Mouse (Mus musculus): ENCODE measurements at regions not wholly inside any gene's neighbourhood (a gene's known extent, or its start where the extent isn't known, plus 50 kb on each side); places are given as distances from the start of the nearest gene placed in this dataset.
A peak's percentile ranks its signal among the peaks of the same experiment; 100 is the strongest.

DNA sequence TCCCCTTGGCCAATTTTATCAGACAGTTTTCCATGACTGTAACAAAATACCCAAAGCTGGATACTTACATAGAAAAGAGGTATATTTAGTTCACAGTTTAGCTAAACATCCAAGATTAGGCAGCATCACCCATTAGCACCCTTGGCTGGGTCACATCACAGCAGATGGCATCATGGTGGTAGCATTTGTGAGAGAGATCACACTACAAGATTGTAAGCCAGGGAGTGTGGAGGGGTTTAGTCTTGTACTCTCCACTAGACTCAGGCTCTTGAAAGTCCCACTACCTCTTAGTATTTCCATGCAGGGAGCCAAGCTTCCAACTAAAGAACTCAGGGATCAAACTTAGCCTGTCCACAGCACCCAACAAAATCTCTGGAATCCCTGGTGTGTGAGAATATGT, 218.2 kb downstream of the Sec61b start:
- TF ChIP-seq POLR2A (IDR thresholded peaks at IDR 0.05; ENCODE audit: borderline replicate concordance, extremely low read depth, insufficient read depth, insufficient read length, poor library complexity, severe bottlenecking) (no peak), CTCF (IDR thresholded peaks at IDR 0.05; ENCODE audit: borderline replicate concordance, extremely low read depth, insufficient read depth, insufficient read length) (no peak)
- peak; percentile 67 for DNase-seq (ENCODE audit: low read depth)

DNA sequence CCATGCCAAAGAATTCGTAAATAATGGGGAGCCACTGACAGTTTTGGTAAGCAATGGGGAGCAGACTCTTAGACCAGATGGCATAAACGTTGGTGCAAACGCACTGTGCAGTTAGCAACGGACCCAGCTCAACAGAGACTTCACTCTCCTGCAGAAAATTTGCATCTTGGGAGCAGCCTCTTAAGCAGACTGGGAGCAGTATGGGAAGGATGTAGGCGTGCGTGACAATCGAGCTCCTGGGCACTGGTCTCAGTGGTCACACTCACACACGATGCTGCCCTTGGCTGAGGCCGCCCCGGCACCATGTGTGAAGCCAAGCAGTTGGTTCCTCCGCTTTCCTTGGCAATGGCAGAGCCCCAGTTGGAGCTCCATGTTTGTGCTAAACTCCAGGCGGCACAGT, 218.8 kb downstream of the Sec61b start:
- peak; percentile 78 for DNase-seq (ENCODE audit: low read depth)
- TF ChIP-seq POLR2A (IDR thresholded peaks at IDR 0.05; ENCODE audit: borderline replicate concordance, extremely low read depth, insufficient read depth, insufficient read length, poor library complexity, severe bottlenecking), result no peak
- no peak for TF ChIP-seq CTCF (IDR thresholded peaks at IDR 0.05; ENCODE audit: borderline replicate concordance, extremely low read depth, insufficient read depth, insufficient read length)

DNA sequence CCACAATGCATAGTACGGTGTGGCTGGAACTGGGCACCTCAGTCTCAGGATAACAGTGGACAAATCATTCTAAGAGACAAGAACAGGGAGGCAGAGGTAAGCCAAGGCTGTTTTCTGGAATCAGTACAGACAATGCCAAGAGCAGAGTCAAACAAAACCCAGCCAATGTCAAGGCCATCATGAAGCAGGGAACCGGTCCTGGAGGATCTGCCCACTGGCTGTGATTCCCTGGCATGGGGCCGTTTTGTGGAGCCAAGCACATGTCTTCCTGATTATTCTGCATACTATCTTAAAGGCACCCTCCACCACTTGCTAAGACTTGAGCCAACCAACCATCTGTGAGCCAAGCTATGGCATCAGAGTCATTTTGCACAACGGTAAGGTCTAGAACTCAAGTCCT, 222.6 kb downstream of the Sec61b start:
- no peak for TF ChIP-seq CTCF (IDR thresholded peaks at IDR 0.05; ENCODE audit: borderline replicate concordance, extremely low read depth, insufficient read depth, insufficient read length)
- no peak for TF ChIP-seq POLR2A (IDR thresholded peaks at IDR 0.05; ENCODE audit: borderline replicate concordance, extremely low read depth, insufficient read depth, insufficient read length, poor library complexity, severe bottlenecking)

DNA sequence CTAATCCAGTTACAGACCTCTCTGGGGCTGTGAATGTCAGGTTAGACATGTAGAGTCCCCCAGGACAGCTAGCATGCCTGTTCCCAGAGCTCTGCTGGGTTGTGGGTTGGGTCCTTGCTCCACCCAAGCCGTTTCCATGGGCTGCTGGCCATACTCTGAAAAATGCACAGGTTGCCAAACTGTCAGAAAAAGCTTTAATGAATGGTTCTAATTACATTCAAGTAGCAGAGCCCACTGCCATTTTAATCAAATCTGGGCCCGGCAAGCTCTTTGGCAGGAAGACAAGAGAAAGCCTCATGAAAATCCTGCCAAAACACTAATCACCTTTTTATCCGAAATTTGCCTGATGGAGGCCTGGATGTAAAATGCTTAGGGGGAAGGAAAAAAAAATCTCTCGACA, 224.1 kb downstream of the Sec61b start:
- no peak for TF ChIP-seq POLR2A (IDR thresholded peaks at IDR 0.05; ENCODE audit: borderline replicate concordance, extremely low read depth, insufficient read depth, insufficient read length, poor library complexity, severe bottlenecking)

More for the DNA sequence above, 222.6 kb downstream of the Sec61b start:
- peak; percentile 49 for DNase-seq (ENCODE audit: low read depth)

DNA sequence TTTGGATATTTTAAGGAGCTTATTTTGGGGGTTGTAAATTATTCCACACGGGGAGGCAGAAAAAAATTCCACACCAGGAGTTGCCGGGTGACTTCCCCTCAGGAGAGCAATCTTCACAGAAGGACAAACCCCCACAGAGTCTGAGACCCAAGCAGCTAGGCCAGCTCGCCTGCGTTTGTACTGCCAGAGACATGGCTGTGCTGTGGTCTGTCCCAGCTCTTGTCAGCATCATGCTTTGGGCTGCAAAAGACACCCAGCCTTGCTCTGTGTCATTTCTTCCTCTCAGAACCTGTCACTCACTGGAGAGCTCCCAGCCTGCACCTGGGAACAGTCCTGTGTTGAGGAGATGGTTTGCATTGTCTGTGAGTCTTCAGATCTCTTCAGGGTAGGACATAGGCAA, 224.5 kb downstream of the Sec61b start:
- TF ChIP-seq CTCF (IDR thresholded peaks at IDR 0.05; ENCODE audit: borderline replicate concordance, extremely low read depth, insufficient read depth, insufficient read length) (no peak), POLR2A (IDR thresholded peaks at IDR 0.05; ENCODE audit: borderline replicate concordance, extremely low read depth, insufficient read depth, insufficient read length, poor library complexity, severe bottlenecking) (no peak)
- DNase-seq (ENCODE audit: low read depth), result no peak

More for the DNA sequence above, 224.1 kb downstream of the Sec61b start:
- DNase-seq (ENCODE audit: low read depth), result peak; percentile 95

DNA sequence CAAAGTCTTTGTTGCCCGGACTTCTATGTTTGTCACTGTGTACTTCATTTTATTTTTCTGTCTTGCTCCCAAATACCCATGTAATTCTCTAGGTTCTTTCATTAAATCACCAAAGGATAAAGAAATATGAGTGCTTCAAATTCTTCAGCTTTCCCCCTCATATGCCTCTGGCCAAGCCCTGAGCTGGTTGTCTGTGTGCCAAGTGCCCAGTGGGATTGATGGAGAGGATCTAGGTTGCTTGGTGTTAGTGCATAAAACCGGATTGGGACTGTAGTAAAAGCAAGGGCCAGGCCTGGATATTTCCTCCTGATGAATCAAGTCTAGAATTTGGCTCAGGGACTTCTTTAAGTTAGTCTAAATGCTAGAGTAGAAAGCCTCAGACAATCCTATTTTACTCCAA, 229.0 kb downstream of the Sec61b start:
- DNase-seq (ENCODE audit: low read depth), result no peak
- TF ChIP-seq POLR2A (IDR thresholded peaks at IDR 0.05; ENCODE audit: borderline replicate concordance, extremely low read depth, insufficient read depth, insufficient read length, poor library complexity, severe bottlenecking), result no peak
- no peak for TF ChIP-seq CTCF (IDR thresholded peaks at IDR 0.05; ENCODE audit: borderline replicate concordance, extremely low read depth, insufficient read depth, insufficient read length)

DNA sequence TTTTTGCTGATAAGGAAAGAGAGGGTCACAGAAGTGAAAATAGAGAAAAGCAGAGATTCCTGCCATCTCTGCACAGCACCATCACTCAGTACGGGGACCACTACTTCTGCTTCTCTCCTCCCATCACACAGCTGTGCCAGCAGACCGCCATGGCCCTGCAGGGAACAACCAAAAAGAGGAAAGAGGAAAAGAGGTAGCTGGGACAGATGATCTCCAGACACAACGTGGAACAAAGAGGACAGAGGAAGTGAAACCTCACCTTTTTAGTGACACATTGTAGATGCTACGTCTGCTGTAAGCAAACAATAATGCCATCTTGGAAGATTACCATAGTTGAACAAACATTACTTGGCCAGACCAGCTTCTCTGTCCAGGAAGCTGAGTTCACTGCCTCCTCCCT, 230.1 kb downstream of the Sec61b start:
- no peak for DNase-seq (ENCODE audit: low read depth)
- TF ChIP-seq CTCF (IDR thresholded peaks at IDR 0.05; ENCODE audit: borderline replicate concordance, extremely low read depth, insufficient read depth, insufficient read length) (no peak), POLR2A (IDR thresholded peaks at IDR 0.05; ENCODE audit: borderline replicate concordance, extremely low read depth, insufficient read depth, insufficient read length, poor library complexity, severe bottlenecking) (no peak)

DNA sequence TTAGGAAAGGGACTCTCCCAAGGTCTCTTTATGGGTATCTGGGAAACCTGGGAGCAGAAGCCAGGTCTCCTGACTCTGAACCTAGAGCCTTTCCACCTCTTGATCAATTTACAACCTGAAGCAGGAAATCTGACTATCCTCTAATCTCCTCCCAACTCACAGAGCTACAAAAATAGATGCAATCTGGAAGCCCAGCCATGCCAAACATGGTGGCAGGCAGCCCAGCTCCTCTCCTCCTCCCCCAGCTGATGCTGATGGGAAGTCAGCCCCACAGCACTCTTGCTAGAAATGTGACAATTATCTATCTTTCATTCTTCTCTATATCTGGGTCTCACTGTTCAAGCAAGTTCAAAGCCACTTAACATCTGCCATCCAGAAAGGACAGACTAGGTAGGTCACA, 233.5 kb downstream of the Sec61b start:
- peak; percentile 81 for DNase-seq (ENCODE audit: low read depth)

DNA sequence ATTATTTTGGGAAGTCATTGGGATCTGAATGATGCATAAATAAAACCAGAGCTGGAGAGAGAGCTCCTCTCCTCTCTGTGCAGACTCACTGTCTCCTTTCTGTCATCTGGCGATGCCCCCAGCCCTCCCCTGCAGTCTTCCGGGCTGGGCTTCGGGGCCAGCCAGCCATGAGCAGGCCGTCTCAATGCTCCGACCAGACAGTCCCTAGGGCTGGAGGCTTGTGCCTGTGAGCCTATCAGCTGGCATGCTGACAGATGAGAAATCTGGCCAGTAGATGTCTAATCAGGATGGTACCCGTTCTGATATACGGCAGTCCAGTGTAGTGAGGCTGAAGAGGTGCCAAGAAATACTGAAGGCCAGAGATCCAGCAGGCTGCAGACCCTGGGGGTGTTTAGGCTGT, 238.9 kb downstream of the Sec61b start:
- no peak for TF ChIP-seq POLR2A (IDR thresholded peaks at IDR 0.05; ENCODE audit: borderline replicate concordance, extremely low read depth, insufficient read depth, insufficient read length, poor library complexity, severe bottlenecking)
- TF ChIP-seq CTCF (IDR thresholded peaks at IDR 0.05; ENCODE audit: borderline replicate concordance, extremely low read depth, insufficient read depth, insufficient read length), result no peak
- DNase-seq (ENCODE audit: low read depth), result peak; percentile 12

More for the DNA sequence above, 233.5 kb downstream of the Sec61b start:
- TF ChIP-seq CTCF (IDR thresholded peaks at IDR 0.05; ENCODE audit: borderline replicate concordance, extremely low read depth, insufficient read depth, insufficient read length) (no peak), POLR2A (IDR thresholded peaks at IDR 0.05; ENCODE audit: borderline replicate concordance, extremely low read depth, insufficient read depth, insufficient read length, poor library complexity, severe bottlenecking) (no peak)

DNA sequence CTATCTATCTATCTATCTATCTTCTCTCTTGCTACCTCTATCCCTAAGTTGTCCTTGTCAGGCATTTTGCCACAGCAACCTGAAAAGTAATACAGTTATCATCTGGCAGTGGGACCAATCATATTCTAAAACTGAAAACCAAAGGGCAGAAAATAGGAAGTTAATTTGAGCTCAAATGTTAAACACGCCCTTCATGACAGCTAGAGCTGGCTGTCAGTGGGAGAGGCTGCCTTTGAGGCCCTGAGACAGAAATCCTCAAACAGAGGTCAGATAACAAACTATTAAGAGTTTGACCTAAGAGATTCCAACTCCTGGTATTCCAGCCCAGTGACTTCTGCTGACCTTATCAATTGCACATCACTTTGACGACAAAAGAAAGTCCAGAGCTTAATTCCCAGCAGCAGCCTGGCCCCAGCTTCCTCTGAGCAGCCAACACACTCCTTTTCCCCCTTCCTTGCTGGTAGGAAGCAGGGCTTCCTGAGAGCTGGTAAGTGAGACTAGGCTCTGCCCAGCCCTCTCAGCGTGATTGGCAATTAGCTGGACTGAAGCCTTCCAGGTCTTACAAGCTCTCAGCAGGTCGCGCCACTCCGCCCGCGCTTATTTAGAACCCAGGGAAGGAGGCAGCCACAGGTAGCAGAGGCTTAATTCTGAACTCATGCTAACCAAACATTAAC, 250.0 kb downstream of the Sec61b start:
- DNase-seq (ENCODE audit: low read depth), result peak; percentile 84

DNA sequence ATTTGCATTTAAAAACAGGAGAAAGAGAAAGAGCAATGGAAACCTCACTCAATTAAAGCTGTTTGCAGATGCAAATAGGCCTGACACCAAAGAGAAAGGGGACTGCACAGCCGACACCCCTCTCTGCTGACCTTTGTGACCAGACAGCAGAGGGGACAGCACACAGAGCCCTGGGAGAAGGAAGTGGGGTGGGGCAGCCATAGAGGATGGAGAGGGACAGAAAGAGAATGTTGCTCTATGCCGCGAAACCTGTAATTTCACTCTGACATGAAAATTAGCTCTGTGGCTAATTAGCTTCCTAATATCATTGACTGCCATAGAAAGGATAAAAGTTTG, 250.5 kb downstream of the Sec61b start:
- no peak for DNase-seq (ENCODE audit: low read depth)
- TF ChIP-seq CTCF (IDR thresholded peaks at IDR 0.05; ENCODE audit: borderline replicate concordance, extremely low read depth, insufficient read depth, insufficient read length) (no peak), POLR2A (IDR thresholded peaks at IDR 0.05; ENCODE audit: borderline replicate concordance, extremely low read depth, insufficient read depth, insufficient read length, poor library complexity, severe bottlenecking) (no peak)

More for the DNA sequence above, 250.0 kb downstream of the Sec61b start:
- TF ChIP-seq POLR2A (IDR thresholded peaks at IDR 0.05; ENCODE audit: borderline replicate concordance, extremely low read depth, insufficient read depth, insufficient read length, poor library complexity, severe bottlenecking), result no peak
- no peak for TF ChIP-seq CTCF (IDR thresholded peaks at IDR 0.05; ENCODE audit: borderline replicate concordance, extremely low read depth, insufficient read depth, insufficient read length)

DNA sequence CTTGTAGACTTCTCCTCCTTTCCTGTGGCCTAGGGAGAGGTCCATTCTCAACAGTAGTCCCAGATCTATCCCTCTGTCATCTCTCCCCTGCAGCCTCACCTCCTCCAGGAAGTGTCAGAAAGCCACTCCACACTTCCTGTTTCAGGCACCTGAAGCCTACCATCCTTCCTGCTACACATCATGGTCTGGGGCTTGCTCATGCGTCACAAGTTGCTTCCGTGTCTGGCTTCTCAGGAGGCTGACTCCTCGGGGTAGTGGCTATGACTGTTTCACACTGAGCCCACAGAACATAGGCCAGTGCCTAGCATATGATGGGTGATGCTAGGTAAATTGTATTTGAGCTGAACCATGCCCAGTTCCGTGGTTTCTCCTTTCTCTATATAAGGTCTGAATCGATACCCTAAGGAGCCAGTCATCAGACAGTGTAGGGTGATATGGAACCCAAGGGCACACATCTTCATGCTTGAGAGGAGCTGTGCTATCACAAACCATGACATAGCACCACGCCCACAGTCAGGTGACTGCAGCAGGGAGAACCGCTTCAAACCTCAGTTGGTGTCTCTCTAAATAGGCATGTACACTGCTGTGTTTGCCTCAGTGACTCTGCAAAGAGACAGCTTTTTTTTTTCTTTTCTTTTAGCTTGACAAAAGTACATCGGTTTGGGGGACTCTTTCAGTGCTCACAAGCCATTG, 272.2 kb downstream of the Sec61b start:
- TF ChIP-seq POLR2A (IDR thresholded peaks at IDR 0.05; ENCODE audit: borderline replicate concordance, extremely low read depth, insufficient read depth, insufficient read length, poor library complexity, severe bottlenecking) (no peak), CTCF (IDR thresholded peaks at IDR 0.05; ENCODE audit: borderline replicate concordance, extremely low read depth, insufficient read depth, insufficient read length) (no peak)

More for the DNA sequence above, 272.2 kb downstream of the Sec61b start:
- DNase-seq (ENCODE audit: low read depth), result no peak

All from brain, embryonic 14.5 days (tissue).